Mouse (Mus musculus) embryonic facial prominence, embryonic 10.5 days (tissue): ENCODE results near the gene Rpl9-ps6. TPM values are rescaled to one million over a fixed set of nuclear protein-coding genes. Genes with fewer than 3 reads are reported as not detected.
"Not testable (repeated sequence)": the region's sequence is repeated elsewhere in the genome, so short reads cannot be mapped to it uniquely, and the experiment has no call there.

Source experiments
- DNase-seq: peaks from one replicate; pipeline ENCODE4 v3.0.0-alpha.2; 2017; ENCODE audit warnings: low spot score
- H3K27ac ChIP-seq: fragments of 300-500 bp; sonication (generic); replicated peaks from 2 replicates; pipeline ENCODE4 v1.5.1; 2016; ENCODE audit warnings: mild to moderate bottlenecking
- H3K27me3 ChIP-seq: fragments of 300-500 bp; sonication (generic); replicated peaks from 2 replicates; pipeline ENCODE4 v1.6.1; 2016; ENCODE audit warnings: low read depth, mild to moderate bottlenecking; ENCODE audit not compliant: poor library complexity, severe bottlenecking
- H3K36me3 ChIP-seq: fragments of 300-500 bp; sonication (generic); replicated peaks from 2 replicates; pipeline ENCODE4 v1.6.1; 2016; ENCODE audit warnings: mild to moderate bottlenecking, moderate library complexity
- H3K4me1 ChIP-seq: fragments of 300-500 bp; sonication (generic); 2 replicates; pipeline ENCODE4 v1.6.1; 2016
- H3K4me3 ChIP-seq: fragments of 300-500 bp; sonication (generic); 2 replicates; pipeline ENCODE4 v1.5.1; 2016; ENCODE audit warnings: mild to moderate bottlenecking, moderate library complexity
- H3K9me3 ChIP-seq: fragments of 300-500 bp; sonication (generic); 2 replicates; pipeline ENCODE4 v1.6.1; 2016; ENCODE audit warnings: mild to moderate bottlenecking
- WGBS: fragments of 180-500 bp; shearing (Covaris S2); methylation state at CpG from one replicate; pipeline ENCODE4 v1.1.7; 2016; 5-methylcytosine and 5-hydroxymethylcytosine counted together
- polyA plus RNA-seq: library from polyadenylated mRNA; unstranded; fragments of >200 nt; fragmentation: Nextera tagmentation; extraction: Ambion mirVana; gene quantifications from 2 replicates; pipeline ENCODE4 v1.2.1, GENCODE M21; 2016

Rpl9-ps6 gene
- polyA plus RNA-seq, 1 experiment from 2014 or later: 70.3 TPM

- Histone ChIP-seq H3K4me3 (no peak overlapping the region), H3K27ac (no peak overlapping the region), H3K4me1 (peaks cover 4% of the 10 kb centered on the region), H3K27me3 (no peaks in the 10 kb centered on the region), H3K9me3 (no peaks in the 10 kb centered on the region), H3K36me3 (peaks cover 60% of the 10 kb centered on the region)
- no peak for DNase-seq
- 96% methylated on average over 5 of the region's 5 CpGs for WGBS
Measured at GRCm38 (mm10) chr19:32492981-32493380, 26.6 kb upstream of the Rpl9-ps6 start.

- Histone ChIP-seq H3K36me3 (peaks cover 53% of the 10 kb centered on the region), H3K4me1 (peaks cover 11% of the 10 kb centered on the region), H3K27ac (no peak overlapping the region), H3K9me3 (no peaks in the 10 kb centered on the region), H3K27me3 (no peaks in the 10 kb centered on the region), H3K4me3 (no peak overlapping the region)
- 96% methylated on average over 3 of the region's 3 CpGs for WGBS
- DNase-seq: no peak
Measured at GRCm38 (mm10) chr19:32492339-32492738, 26.0 kb upstream of the Rpl9-ps6 start.

GRCm38 (mm10) chr19:32490976-32491375, 24.6 kb upstream of the Rpl9-ps6 start:
- no peaks in the 10 kb centered on the region for H3K27me3 ChIP-seq
- DNase-seq: no peak
- no peak overlapping the region for H3K27ac ChIP-seq
- H3K36me3 ChIP-seq: peaks cover 42% of the 10 kb centered on the region
- H3K4me3 ChIP-seq: no peak overlapping the region
- WGBS: 81% methylated on average over 2 of the region's 2 CpGs
- no peaks in the 10 kb centered on the region for H3K9me3 ChIP-seq
- peaks cover 20% of the 10 kb centered on the region for H3K4me1 ChIP-seq

GRCm38 (mm10) chr19:32489166-32489895, 23.0 kb upstream of the Rpl9-ps6 start:
- no peak for DNase-seq
- H3K4me1 ChIP-seq: peaks cover 26% of the 10 kb centered on the region
- no peak overlapping the region for H3K4me3 ChIP-seq
- no peaks in the 10 kb centered on the region for H3K27me3 ChIP-seq
- peaks cover 26% of the 10 kb centered on the region for H3K36me3 ChIP-seq
- H3K27ac ChIP-seq: no peak overlapping the region
- no peaks in the 10 kb centered on the region for H3K9me3 ChIP-seq
- 90% methylated on average over 12 of the region's 12 CpGs for WGBS

- WGBS: 88% methylated on average over 8 of the region's 8 CpGs
- Histone ChIP-seq H3K9me3 (no peaks in the 10 kb centered on the region), H3K27ac (no peak overlapping the region), H3K4me3 (peak overlapping the region; percentile 71), H3K27me3 (no peaks in the 10 kb centered on the region), H3K4me1 (peaks cover 26% of the 10 kb centered on the region), H3K36me3 (peaks cover 11% of the 10 kb centered on the region)
- no peak for DNase-seq
Measured at GRCm38 (mm10) chr19:32487595-32488255, 21.3 kb upstream of the Rpl9-ps6 start.

- H3K36me3 ChIP-seq, H3K9me3 ChIP-seq, H3K27me3 ChIP-seq: not testable (repeated sequence)
- peak; percentile 75 for DNase-seq
- Histone ChIP-seq H3K27ac (peak overlapping the region; percentile 90), H3K4me1 (peaks cover 26% of the 10 kb centered on the region), H3K4me3 (peak overlapping the region; percentile 71)
- under 1% methylated on average over 47 of the region's 47 CpGs for WGBS
Measured at GRCm38 (mm10) chr19:32486106-32486724, 19.8 kb upstream of the Rpl9-ps6 start.

- peaks cover 26% of the 10 kb centered on the region for H3K4me1 ChIP-seq
- no peaks in the 10 kb centered on the region for H3K27me3 ChIP-seq
- no peaks in the 10 kb centered on the region for H3K36me3 ChIP-seq
- peak within 1 kb of the TSS; percentile 90 for H3K27ac ChIP-seq
- peak; percentile 92 for DNase-seq
- no peaks in the 10 kb centered on the region for H3K9me3 ChIP-seq
- WGBS: under 1% methylated on average over 64 of the region's 64 CpGs
- peak within 1 kb of the TSS; percentile 71 for H3K4me3 ChIP-seq
Measured at GRCm38 (mm10) chr19:32485681-32486105, 19.3 kb upstream of the Rpl9-ps6 start, which contains the start of gene Minpp1. Minpp1 (plus strand) TSS chr19:32485769.

- no peaks in the 10 kb centered on the region for H3K36me3 ChIP-seq
- peak overlapping the region; percentile 71 for H3K4me3 ChIP-seq
- 20% methylated on average over 13 of the region's 13 CpGs for WGBS
- H3K4me1 ChIP-seq: peaks cover 26% of the 10 kb centered on the region
- H3K9me3 ChIP-seq: no peaks in the 10 kb centered on the region
- H3K27ac ChIP-seq: peak overlapping the region; percentile 90
- DNase-seq: no peak
- no peaks in the 10 kb centered on the region for H3K27me3 ChIP-seq
Measured at GRCm38 (mm10) chr19:32484941-32485660, 18.7 kb upstream of the Rpl9-ps6 start.

GRCm38 (mm10) chr19:32481511-32481910, 15.1 kb upstream of the Rpl9-ps6 start:
- WGBS: 67% methylated on average over 4 of the region's 4 CpGs
- Histone ChIP-seq H3K36me3 (no peaks in the 10 kb centered on the region), H3K27ac (no peak overlapping the region), H3K4me3 (no peak overlapping the region), H3K27me3 (no peaks in the 10 kb centered on the region), H3K4me1 (peaks cover 7% of the 10 kb centered on the region), H3K9me3 (no peaks in the 10 kb centered on the region)
- DNase-seq: no peak

GRCm38 (mm10) chr19:32480791-32481442, 14.5 kb upstream of the Rpl9-ps6 start:
- Histone ChIP-seq H3K9me3 (no peaks in the 10 kb centered on the region), H3K4me3 (no peak overlapping the region), H3K27ac (no peak overlapping the region), H3K4me1 (peaks cover 5% of the 10 kb centered on the region), H3K36me3 (no peaks in the 10 kb centered on the region), H3K27me3 (no peaks in the 10 kb centered on the region)
- 89% methylated on average over 8 of the region's 8 CpGs for WGBS
- no peak for DNase-seq

- no peaks in the 10 kb centered on the region for H3K36me3 ChIP-seq
- H3K9me3 ChIP-seq: no peaks in the 10 kb centered on the region
- no peaks in the 10 kb centered on the region for H3K27me3 ChIP-seq
- peaks cover 5% of the 10 kb centered on the region for H3K4me1 ChIP-seq
- no peak overlapping the region for H3K27ac ChIP-seq
- WGBS: 87% methylated on average over 5 of the region's 5 CpGs
- H3K4me3 ChIP-seq: no peak overlapping the region
- no peak for DNase-seq
Measured at GRCm38 (mm10) chr19:32480255-32480654, 13.9 kb upstream of the Rpl9-ps6 start.

GRCm38 (mm10) chr19:32476712-32477052, 10.3 kb upstream of the Rpl9-ps6 start:
- Histone ChIP-seq H3K27ac (no peak overlapping the region), H3K4me1 (no peaks in the 10 kb centered on the region), H3K4me3 (no peak overlapping the region), H3K36me3 (no peaks in the 10 kb centered on the region), H3K9me3 (no peaks in the 10 kb centered on the region), H3K27me3 (no peaks in the 10 kb centered on the region)
- no peak for DNase-seq
- 85% methylated on average over 4 of the region's 4 CpGs for WGBS
